Mouse (Mus musculus): ENCODE results near the gene Gm20388. TPM values are rescaled to one million over a fixed set of nuclear protein-coding genes. Genes with fewer than 3 reads are reported as not detected.

The Gm20388 gene
- polyA plus RNA-seq, 1 experiment from 2014 or later: not detected

- Histone ChIP-seq H3K4me1 (peaks cover 84% of the 10 kb centered on the region), H3K9me3 (no peaks in the 10 kb centered on the region), H3K36me3 (0 out of 2 replicates have a peak, but pooled peaks cover 5% of the 10 kb centered on the region), H3K4me3 (no peak overlapping the region), H3K27me3 (no peaks in the 10 kb centered on the region), H3K9ac (no peak overlapping the region), H3K27ac (0 out of 2 replicates have a peak overlapping the region, but pooled peaks have one; percentile 5), H3K4me2 (replicated peaks) (no peak overlapping the region)
- WGBS: 92% methylated on average over 18 of the region's 18 CpGs
- no peak for ATAC-seq (ENCODE audit: insufficient number of reproducible peaks, insufficient read depth, low FRiP score, low TSS enrichment)
Measured at GRCm38 (mm10) chr8:120554466-120555039, 643.9 kb downstream of the Gm20388 start.

- Histone ChIP-seq H3K4me1 (peaks cover 84% of the 10 kb centered on the region), H3K36me3 (0 out of 2 replicates have a peak, but pooled peaks cover 5% of the 10 kb centered on the region), H3K4me3 (no peak overlapping the region), H3K4me2 (replicated peaks) (peak overlapping the region; percentile 24), H3K27ac (peak overlapping the region; percentile 80), H3K9me3 (no peaks in the 10 kb centered on the region), H3K9ac (0 out of 2 replicates have a peak overlapping the region, but pooled peaks have one; percentile 34), H3K27me3 (no peaks in the 10 kb centered on the region)
- ATAC-seq (ENCODE audit: insufficient number of reproducible peaks, insufficient read depth, low FRiP score, low TSS enrichment): no peak
- 35% methylated on average over 20 of the region's 20 CpGs for WGBS
Measured at GRCm38 (mm10) chr8:120556198-120556892, 645.7 kb downstream of the Gm20388 start.

- Histone ChIP-seq H3K36me3 (0 out of 2 replicates have a peak, but pooled peaks cover 5% of the 10 kb centered on the region), H3K27me3 (no peaks in the 10 kb centered on the region), H3K27ac (peak overlapping the region; percentile 80; the same call in 1 of the 2 replicates), H3K4me2 (replicated peaks) (peak overlapping the region; percentile 24; the same call in 1 of the 2 replicates), H3K4me1 (peaks cover 84% of the 10 kb centered on the region), H3K9ac (no peak overlapping the region), H3K4me3 (no peak overlapping the region), H3K9me3 (no peaks in the 10 kb centered on the region)
- ATAC-seq (ENCODE audit: insufficient number of reproducible peaks, insufficient read depth, low FRiP score, low TSS enrichment): no peak
- WGBS: 50% methylated on average over 15 of the region's 15 CpGs
Measured at GRCm38 (mm10) chr8:120557170-120557965, 646.7 kb downstream of the Gm20388 start.

- ATAC-seq (ENCODE audit: insufficient number of reproducible peaks, insufficient read depth, low FRiP score, low TSS enrichment): no peak
- 0 out of 2 replicates have a peak, but pooled peaks cover 5% of the 10 kb centered on the region for H3K36me3 ChIP-seq
- WGBS: 69% methylated on average over 4 of the region's 4 CpGs
- H3K27ac ChIP-seq: no peak overlapping the region
- H3K4me1 ChIP-seq: peaks cover 92% of the 10 kb centered on the region
- H3K27me3 ChIP-seq: no peaks in the 10 kb centered on the region
- no peak overlapping the region for H3K9ac ChIP-seq
- H3K4me3 ChIP-seq: no peak overlapping the region
- no peak overlapping the region for H3K4me2 ChIP-seq (replicated peaks)
- H3K9me3 ChIP-seq: no peaks in the 10 kb centered on the region
Measured at GRCm38 (mm10) chr8:120558162-120558561, 647.5 kb downstream of the Gm20388 start.

- no peaks in the 10 kb centered on the region for H3K9me3 ChIP-seq
- no peaks in the 10 kb centered on the region for H3K27me3 ChIP-seq
- H3K4me1 ChIP-seq: peaks cover 98% of the 10 kb centered on the region
- H3K36me3 ChIP-seq: no peaks in the 10 kb centered on the region
- H3K4me2 ChIP-seq (replicated peaks): no peak overlapping the region
- 0 out of 2 replicates have a peak, but pooled peaks have one; percentile 16 for ATAC-seq (ENCODE audit: insufficient number of reproducible peaks, insufficient read depth, low FRiP score, low TSS enrichment)
- WGBS: 22% methylated on average over 11 of the region's 11 CpGs
- no peak overlapping the region for H3K4me3 ChIP-seq
- H3K27ac ChIP-seq: 0 out of 2 replicates have a peak overlapping the region, but pooled peaks have one; percentile 48
- no peak overlapping the region for H3K9ac ChIP-seq
Measured at GRCm38 (mm10) chr8:120559654-120560053, 649.0 kb downstream of the Gm20388 start.

GRCm38 (mm10) chr8:120560535-120560934, 649.9 kb downstream of the Gm20388 start:
- Histone ChIP-seq H3K27me3 (no peaks in the 10 kb centered on the region), H3K4me1 (peaks cover 97% of the 10 kb centered on the region), H3K9me3 (no peaks in the 10 kb centered on the region), H3K4me3 (no peak overlapping the region), H3K36me3 (no peaks in the 10 kb centered on the region), H3K9ac (no peak overlapping the region), H3K27ac (no peak overlapping the region), H3K4me2 (replicated peaks) (no peak overlapping the region)
- no peak for ATAC-seq (ENCODE audit: insufficient number of reproducible peaks, insufficient read depth, low FRiP score, low TSS enrichment)
- 79% methylated on average over 5 of the region's 5 CpGs for WGBS

GRCm38 (mm10) chr8:120561539-120562435, 651.1 kb downstream of the Gm20388 start:
- ATAC-seq (ENCODE audit: insufficient number of reproducible peaks, insufficient read depth, low FRiP score, low TSS enrichment): no peak
- Histone ChIP-seq H3K27me3 (no peaks in the 10 kb centered on the region), H3K4me1 (peaks cover 95% of the 10 kb centered on the region), H3K9me3 (no peaks in the 10 kb centered on the region), H3K4me3 (no peak overlapping the region), H3K36me3 (peaks cover 6% of the 10 kb centered on the region), H3K27ac (no peak overlapping the region), H3K9ac (no peak overlapping the region), H3K4me2 (replicated peaks) (no peak overlapping the region)
- WGBS: 78% methylated on average over 22 of the region's 22 CpGs

GRCm38 (mm10) chr8:120562680-120563347, 652.2 kb downstream of the Gm20388 start:
- H3K4me3 ChIP-seq: no peak overlapping the region
- 0 out of 2 replicates have a peak overlapping the region, but pooled peaks have one; percentile 16 for H3K4me2 ChIP-seq (replicated peaks)
- H3K9ac ChIP-seq: no peak overlapping the region

GRCm38 (mm10) chr8:120563348-120563724, 652.7 kb downstream of the Gm20388 start:
- Histone ChIP-seq H3K4me1 (peaks cover 81% of the 10 kb centered on the region), H3K4me2 (replicated peaks) (peak overlapping the region; percentile 16), H3K9ac (peak overlapping the region; percentile 16; the same call in 1 of the 2 replicates), H3K27me3 (no peaks in the 10 kb centered on the region), H3K36me3 (peaks cover 21% of the 10 kb centered on the region), H3K27ac (peak overlapping the region; percentile 87), H3K9me3 (no peaks in the 10 kb centered on the region), H3K4me3 (no peak overlapping the region)
- no peak for ATAC-seq (ENCODE audit: insufficient number of reproducible peaks, insufficient read depth, low FRiP score, low TSS enrichment)
- 2% methylated on average over 8 of the region's 8 CpGs for WGBS

More at GRCm38 (mm10) chr8:120562680-120563347, 652.2 kb downstream of the Gm20388 start:
- no peaks in the 10 kb centered on the region for H3K9me3 ChIP-seq
- H3K4me1 ChIP-seq: peaks cover 86% of the 10 kb centered on the region
- H3K27me3 ChIP-seq: no peaks in the 10 kb centered on the region
- WGBS: 65% methylated on average over 18 of the region's 18 CpGs
- peak overlapping the region; percentile 87 for H3K27ac ChIP-seq
- ATAC-seq (ENCODE audit: insufficient number of reproducible peaks, insufficient read depth, low FRiP score, low TSS enrichment): no peak
- peaks cover 16% of the 10 kb centered on the region for H3K36me3 ChIP-seq
